Mouse (Mus musculus) activated CD4-positive, CD25-positive, alpha-beta regulatory T cell, adult 4 months (primary cell): ENCODE results near the gene Nbr1. TPM values are rescaled to one million over a fixed set of nuclear protein-coding genes. Genes with fewer than 3 reads are reported as not detected.
"Not testable (repeated sequence)": the region's sequence is repeated elsewhere in the genome, so short reads cannot be mapped to it uniquely, and the experiment has no call there.

Experiments used
- ATAC-seq: one replicate; pipeline ENCODE4 v1.8.0; 2017
- polyA plus RNA-seq, 2 experiments: library from polyadenylated mRNA; unstranded; fragments of 100-300 nt; shearing (Covaris generic); gene quantifications; one replicate each; pipeline ENCODE4 v1.2.1; 2017

Gene Nbr1
- polyA plus RNA-seq, 2 experiments from 2014 or later, result 42.3 to 84.0 TPM

- no peak for ATAC-seq
Observed at GRCm38 (mm10) chr11:101583205-101583604, 31.3 kb downstream of the Nbr1 start.

GRCm38 (mm10) chr11:101585031-101585430, 33.1 kb downstream of the Nbr1 start:
- ATAC-seq, result not testable (repeated sequence)

GRCm38 (mm10) chr11:101585805-101586204, 33.9 kb downstream of the Nbr1 start:
- no peak for ATAC-seq

- no peak for ATAC-seq
Observed at GRCm38 (mm10) chr11:101587676-101588075, 35.7 kb downstream of the Nbr1 start.

- no peak for ATAC-seq
Observed at GRCm38 (mm10) chr11:101588868-101589267, 36.9 kb downstream of the Nbr1 start.

GRCm38 (mm10) chr11:101589444-101589843, 37.5 kb downstream of the Nbr1 start:
- ATAC-seq, result peak; percentile 40

GRCm38 (mm10) chr11:101589989-101590624, 38.2 kb downstream of the Nbr1 start:
- no peak for ATAC-seq

- ATAC-seq, result no peak
Observed at GRCm38 (mm10) chr11:101599156-101599555, 47.2 kb downstream of the Nbr1 start, which contains the start of gene Gm11634. Gm11634 (minus strand) TSS chr11:101599256.

GRCm38 (mm10) chr11:101602491-101602890, 50.5 kb downstream of the Nbr1 start:
- no peak for ATAC-seq

GRCm38 (mm10) chr11:101604116-101604515, 52.2 kb downstream of the Nbr1 start:
- no peak for ATAC-seq

GRCm38 (mm10) chr11:101604531-101605453, 52.8 kb downstream of the Nbr1 start:
- peak; percentile 71 for ATAC-seq

- not testable (repeated sequence) for ATAC-seq
Observed at GRCm38 (mm10) chr11:101607134-101607533, 55.2 kb downstream of the Nbr1 start.

- ATAC-seq, result no peak
Observed at GRCm38 (mm10) chr11:101610445-101610844, 58.5 kb downstream of the Nbr1 start.

GRCm38 (mm10) chr11:101613596-101613995, 61.6 kb downstream of the Nbr1 start:
- ATAC-seq, result no peak

GRCm38 (mm10) chr11:101614116-101614515, 62.2 kb downstream of the Nbr1 start:
- ATAC-seq, result no peak

- no peak for ATAC-seq
Observed at GRCm38 (mm10) chr11:101615380-101615779, 63.4 kb downstream of the Nbr1 start.

- no peak for ATAC-seq
Observed at GRCm38 (mm10) chr11:101616104-101616503, 64.2 kb downstream of the Nbr1 start.

- no peak for ATAC-seq
Observed at GRCm38 (mm10) chr11:101616948-101617767, 65.2 kb downstream of the Nbr1 start.

GRCm38 (mm10) chr11:101617849-101618248, 65.9 kb downstream of the Nbr1 start:
- ATAC-seq, result no peak

- ATAC-seq, result no peak
Observed at GRCm38 (mm10) chr11:101618596-101618995, 66.6 kb downstream of the Nbr1 start.

- ATAC-seq, result not testable (repeated sequence)
Observed at GRCm38 (mm10) chr11:101620022-101620655, 68.2 kb downstream of the Nbr1 start.

GRCm38 (mm10) chr11:101626649-101626994, 74.7 kb downstream of the Nbr1 start:
- ATAC-seq, result peak; percentile 40
